In genomic region chr5:53104177-53104855, GRCm38 (mm10) we compare ENCODE assay signal across 15 mouse cellular contexts.
DNase-seq lines count a peak whose midpoint lies in the region; ATAC-seq and TF ChIP-seq lines count a peak whose summit lies in the region.
"Had no signal": no experiment of that assay in that cellular context is flagged by ENCODE, and none has a peak within 500 bp of the region (broad histone marks: within the 10 kb centered on the region; RNA-seq: fewer than 3 reads in every experiment).

No protein-coding gene starts in this region.

- peak; percentile 38 for DNase-seq in lung, embryonic 14.5 days
- DNase-seq in lung, adult 18-20 months = no peak
- no peak for DNase-seq in intestine, embryonic 14.5 days (ENCODE audit: low spot score)
- DNase-seq in urinary bladder, postnatal 14 days (ENCODE audit: low spot score) = peak; percentile 46
- no peak for DNase-seq in adrenal gland, adult (ENCODE audit: inconsistent age in 2 of 2, low spot score in 1 of 2)
- DNase-seq in B cell, adult 2 months = no peak
- DNase-seq in forebrain, embryonic 10.5 days (ENCODE audit: extremely low spot score, low spot score) = no peak
- DNase-seq: embryo, embryonic 11 days; gastrocnemius, postnatal 10 days; lung, postnatal 4 days; midbrain, embryonic 14.5 days had no signal

- no peaks in the 10 kb centered on the region for H3K36me3 ChIP-seq in lung, embryonic 14.5 days (ENCODE audit: insufficient read depth)
- H3K36me3 ChIP-seq in intestine, embryonic 14.5 days (ENCODE audit: control insufficient read depth, insufficient read depth, low read length) = no peaks in the 10 kb centered on the region
- no peaks in the 10 kb centered on the region for H3K36me3 ChIP-seq in kidney, embryonic 16.5 days (ENCODE audit: insufficient read depth, low read length)
- H3K36me3 ChIP-seq in forebrain, embryonic 10.5 days (replicated peaks) = no peaks in the 10 kb centered on the region
- H3K36me3 ChIP-seq: liver, embryonic 12.5 days; neural tube, embryonic 12.5 days had no signal

- 50% methylated on average over 13 of the region's 13 CpGs for WGBS in lung, embryonic 14.5 days
- 57% methylated on average over 13 of the region's 13 CpGs for WGBS in intestine, embryonic 14.5 days
- WGBS in kidney, embryonic 16.5 days = 35% methylated on average over 13 of the region's 13 CpGs
- 90% methylated on average over 13 of the region's 13 CpGs for WGBS in forebrain, embryonic 10.5 days

- no peak overlapping the region for H3K27ac ChIP-seq in lung, embryonic 14.5 days (ENCODE audit: low read depth)
- no peak overlapping the region for H3K27ac ChIP-seq in intestine, embryonic 14.5 days (ENCODE audit: low read depth)
- peak overlapping the region; percentile 70 for H3K27ac ChIP-seq in kidney, embryonic 16.5 days (ENCODE audit: low read length)
- H3K27ac ChIP-seq in forebrain, embryonic 10.5 days = no peak overlapping the region
- H3K27ac ChIP-seq: liver, embryonic 12.5 days; neural tube, embryonic 12.5 days had no signal

- no peak for TF ChIP-seq CTCF in lung, embryonic 14.5 days (IDR thresholded peaks at IDR 0.05; ENCODE audit: low read depth)

- peaks cover 14% of the 10 kb centered on the region for H3K4me1 ChIP-seq in lung, embryonic 14.5 days (ENCODE audit: insufficient read depth)
- no peaks in the 10 kb centered on the region for H3K4me1 ChIP-seq in intestine, embryonic 14.5 days (replicated peaks; ENCODE audit: control insufficient read depth, insufficient read depth, low read length)
- peaks cover 42% of the 10 kb centered on the region for H3K4me1 ChIP-seq in kidney, embryonic 16.5 days (ENCODE audit: insufficient read depth, low read length)
- 0 out of 2 replicates have a peak, but pooled peaks cover 4% of the 10 kb centered on the region for H3K4me1 ChIP-seq in forebrain, embryonic 10.5 days
- H3K4me1 ChIP-seq: liver, embryonic 12.5 days; neural tube, embryonic 12.5 days had no signal

- no peaks in the 10 kb centered on the region for H3K9me3 ChIP-seq in lung, embryonic 14.5 days (ENCODE audit: low read depth, low read length)
- no peaks in the 10 kb centered on the region for H3K9me3 ChIP-seq in intestine, embryonic 14.5 days (ENCODE audit: control insufficient read depth, low read length)
- H3K9me3 ChIP-seq in kidney, embryonic 16.5 days (ENCODE audit: low read length) = no peaks in the 10 kb centered on the region
- H3K9me3 ChIP-seq in forebrain, embryonic 10.5 days = no peaks in the 10 kb centered on the region
- H3K9me3 ChIP-seq: liver, embryonic 12.5 days; neural tube, embryonic 12.5 days had no signal

- no peak overlapping the region for H3K9ac ChIP-seq in lung, embryonic 14.5 days
- no peak overlapping the region for H3K9ac ChIP-seq in intestine, embryonic 14.5 days (ENCODE audit: low read length)
- no peak overlapping the region for H3K9ac ChIP-seq in kidney, embryonic 16.5 days (replicated peaks; ENCODE audit: low read length)
- H3K9ac ChIP-seq: liver, embryonic 12.5 days; neural tube, embryonic 12.5 days had no signal

- no peaks in the 10 kb centered on the region for H3K27me3 ChIP-seq in lung, embryonic 14.5 days (ENCODE audit: insufficient read depth, low read length)
- H3K27me3 ChIP-seq in intestine, embryonic 14.5 days (replicated peaks; ENCODE audit: control insufficient read depth, insufficient read depth, low read length) = no peaks in the 10 kb centered on the region
- H3K27me3 ChIP-seq in kidney, embryonic 16.5 days (ENCODE audit: insufficient read depth, low read length) = no peaks in the 10 kb centered on the region
- no peaks in the 10 kb centered on the region for H3K27me3 ChIP-seq in forebrain, embryonic 10.5 days (ENCODE audit: poor library complexity, severe bottlenecking)
- H3K27me3 ChIP-seq: liver, embryonic 12.5 days; neural tube, embryonic 12.5 days had no signal

- H3K4me2 ChIP-seq in lung, embryonic 14.5 days = no peak overlapping the region
- H3K4me2 ChIP-seq in intestine, embryonic 14.5 days (ENCODE audit: low read length) = no peak overlapping the region
- no peak overlapping the region for H3K4me2 ChIP-seq in kidney, embryonic 16.5 days (replicated peaks; ENCODE audit: low read depth, low read length)
- H3K4me2 ChIP-seq: liver, embryonic 12.5 days; neural tube, embryonic 12.5 days had no signal

- no peak for ATAC-seq in lung, embryonic 14.5 days (ENCODE audit: insufficient read depth)
- ATAC-seq in intestine, embryonic 14.5 days (replicated peaks; ENCODE audit: low FRiP score, low TSS enrichment, low read depth) = 0 out of 2 replicates have a peak, but pooled peaks have one; percentile 7
- peak; percentile 54 for ATAC-seq in kidney, embryonic 16.5 days (ENCODE audit: low FRiP score, low TSS enrichment)
- ATAC-seq: activated CD4-positive, CD25-positive, alpha-beta regulatory T cell, adult 4 months; liver, embryonic 12.5 days had no signal

- no peak overlapping the region for H3K4me3 ChIP-seq in lung, embryonic 14.5 days (ENCODE audit: low read depth, low read length)
- no peak overlapping the region for H3K4me3 ChIP-seq in intestine, embryonic 14.5 days (ENCODE audit: low read depth, low read length)
- H3K4me3 ChIP-seq in kidney, embryonic 16.5 days (ENCODE audit: low read length) = no peak overlapping the region
- H3K4me3 ChIP-seq in forebrain, embryonic 10.5 days = no peak overlapping the region
- H3K4me3 ChIP-seq: liver, embryonic 12.5 days; neural tube, embryonic 12.5 days had no signal

Comparison
In these comparisons a context has a peak if more than half of its experiments do, and no peak if none do; other contexts are left out.
1. DNase-seq: peak in lung, embryonic 14.5 days (single experiment) and urinary bladder, postnatal 14 days (single experiment); none in lung, adult 18-20 months (0 of 2), intestine, embryonic 14.5 days (single experiment), adrenal gland, adult (0 of 2), B cell, adult 2 months (0 of 2) and forebrain, embryonic 10.5 days (single experiment).